Mouse (Mus musculus): ENCODE results near the gene Zfp335.
"Not testable (repeated sequence)": the region's sequence is repeated elsewhere in the genome, so short reads cannot be mapped to it uniquely, and the experiment has no call there.

Gene Zfp335

GRCm38 (mm10) chr2:164895885-164896284, 15.7 kb downstream of the Zfp335 start:
- DNase-seq (ENCODE audit: low read depth, low spot score), result no peak

DNA sequence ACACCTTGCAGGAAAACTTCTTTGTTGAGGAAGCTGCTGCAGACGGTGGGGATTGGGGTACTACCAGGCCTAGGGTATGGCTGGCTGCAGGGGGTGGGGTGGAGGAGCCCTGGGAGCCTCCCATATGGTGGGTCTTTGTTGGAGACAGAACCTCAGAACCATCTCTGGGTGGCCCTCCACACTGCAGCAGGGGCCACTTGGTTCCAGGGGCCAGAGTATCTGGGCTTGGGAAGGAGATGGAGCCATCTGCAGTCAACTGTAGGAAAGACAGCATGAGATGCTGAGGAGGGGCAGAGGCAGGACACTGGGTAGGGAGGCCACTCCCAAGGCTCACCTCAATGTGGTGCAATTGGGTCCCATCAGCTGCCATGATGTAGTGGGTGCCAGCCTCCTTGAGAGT, 16.9 kb downstream of the Zfp335 start:
- peak; percentile 56 for DNase-seq (ENCODE audit: low read depth, low spot score)

DNA sequence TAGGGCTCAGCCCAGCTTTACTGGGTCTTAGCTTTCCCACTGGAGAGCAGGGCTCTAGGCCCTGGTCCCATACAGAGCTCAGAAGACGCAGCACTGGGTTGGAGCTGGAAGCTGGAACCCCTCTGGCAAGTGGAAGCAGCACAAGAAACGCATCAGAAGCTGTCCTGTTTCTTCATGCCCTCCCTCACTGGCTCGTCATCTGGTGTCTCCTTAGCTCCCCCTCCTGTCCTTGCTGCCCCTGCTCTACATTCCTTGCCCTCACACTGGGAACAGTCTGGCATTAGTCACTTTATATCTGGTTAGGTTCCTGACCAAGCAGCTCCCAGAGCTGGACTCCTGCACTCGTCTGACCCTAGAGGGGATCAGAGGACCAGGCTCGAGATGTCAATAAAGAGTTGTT, 17.5 kb downstream of the Zfp335 start:
- DNase-seq (ENCODE audit: low read depth, low spot score), result no peak

- no peak for DNase-seq (ENCODE audit: low read depth, low spot score)
Observed at GRCm38 (mm10) chr2:164892696-164893216, 18.8 kb downstream of the Zfp335 start.

DNA sequence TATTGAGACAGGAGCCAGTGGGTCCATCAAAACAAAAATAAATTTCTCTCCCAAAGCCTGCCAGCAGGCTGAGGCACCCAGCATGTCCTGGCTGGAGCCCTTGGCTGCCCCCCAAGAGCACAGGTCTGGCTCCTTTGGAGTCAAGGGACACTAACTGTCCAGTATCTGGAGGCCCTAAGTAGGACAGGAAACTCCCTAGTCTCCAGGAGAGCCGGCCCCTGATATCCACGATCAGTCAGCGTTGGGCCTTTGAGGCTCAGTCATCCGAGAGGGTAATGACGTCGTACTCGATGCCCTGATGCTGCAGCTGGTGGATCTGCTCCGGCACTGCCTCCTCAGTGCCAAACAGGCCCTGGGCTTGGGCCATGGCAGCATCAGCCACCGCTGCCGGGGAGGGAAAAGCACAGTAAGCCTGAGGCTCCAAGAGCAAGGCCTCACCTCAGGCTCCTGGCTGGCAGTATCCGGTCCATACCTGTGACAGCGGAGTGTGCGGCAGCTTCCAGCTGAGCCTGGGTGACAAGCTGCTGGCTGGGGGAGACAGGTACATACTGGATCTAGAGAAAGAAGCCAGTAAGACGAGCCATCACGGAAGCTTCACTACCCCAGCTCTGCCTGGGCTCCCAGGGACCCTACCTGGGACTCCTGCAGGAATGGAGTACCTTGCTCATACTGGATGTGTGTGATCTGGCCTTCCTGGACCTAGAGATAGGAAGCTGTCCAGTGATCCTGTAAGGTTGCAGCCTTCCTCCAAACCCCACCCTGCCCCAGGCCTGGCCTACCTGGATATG, 19.5 kb downstream of the Zfp335 start:
- DNase-seq (ENCODE audit: low read depth, low spot score), result no peak

DNA sequence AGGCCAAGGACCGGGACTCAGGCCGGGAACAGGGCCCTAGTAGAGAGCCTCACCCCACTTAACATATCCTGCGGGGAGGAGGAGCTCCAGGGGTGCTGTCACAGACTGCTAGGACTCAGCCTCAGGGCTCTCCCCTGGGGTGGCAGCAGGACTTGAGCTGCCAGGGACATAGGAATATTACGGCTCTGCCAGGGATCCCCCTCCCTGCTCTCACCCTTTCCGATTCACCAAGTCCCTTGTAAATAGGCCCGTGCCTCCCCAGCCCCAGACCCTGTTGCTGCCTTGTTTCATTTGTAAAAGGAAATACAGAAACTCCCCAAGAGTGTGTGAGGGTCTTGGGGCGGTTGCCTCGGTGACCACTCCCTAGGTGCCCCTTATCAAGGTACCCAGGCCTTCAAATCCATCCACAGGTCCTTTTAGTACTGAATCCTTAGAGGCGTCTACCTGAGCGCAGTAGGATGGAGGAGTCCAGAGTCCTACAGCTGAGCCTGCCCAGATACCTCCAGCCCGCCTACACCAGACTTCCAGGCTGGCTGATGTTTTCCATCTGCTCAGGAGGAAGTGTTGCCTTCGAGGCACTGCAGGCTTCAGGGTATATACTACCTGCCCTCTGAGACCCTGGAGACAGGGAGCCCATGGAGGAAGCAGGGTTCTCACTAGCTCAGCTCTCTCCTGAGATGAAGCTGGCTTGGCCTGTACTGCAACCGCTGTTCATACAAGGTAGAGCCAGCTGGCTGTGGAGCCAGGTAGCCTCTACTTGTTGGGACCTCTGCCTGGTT, 20.3 kb downstream of the Zfp335 start:
- DNase-seq (ENCODE audit: low read depth, low spot score), result no peak

GRCm38 (mm10) chr2:164890411-164891049, 21.0 kb downstream of the Zfp335 start:
- no peak for DNase-seq (ENCODE audit: low read depth, low spot score)

GRCm38 (mm10) chr2:164889960-164890359, 21.6 kb downstream of the Zfp335 start:
- no peak for DNase-seq (ENCODE audit: low read depth, low spot score)

DNA sequence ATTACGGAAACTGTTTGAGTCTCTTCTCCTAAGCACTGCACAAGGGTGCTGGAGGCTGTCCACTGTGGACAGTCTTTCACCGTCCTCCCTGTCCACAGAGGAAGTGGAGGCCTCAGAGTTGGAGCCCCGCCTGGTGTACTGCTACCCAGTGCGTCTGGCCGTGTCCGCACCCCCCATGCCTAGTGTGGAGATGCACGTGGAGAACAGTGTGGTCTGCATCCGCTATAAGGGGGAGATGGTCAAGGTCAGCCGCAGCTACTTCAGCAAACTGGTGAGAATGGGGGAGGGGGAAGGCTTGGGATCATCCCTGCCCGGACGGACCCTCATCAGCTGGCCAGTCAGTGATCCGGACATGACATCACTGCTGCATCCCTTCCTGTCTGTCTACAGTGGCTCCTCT, 22.6 kb downstream of the Zfp335 start:
- no peak for DNase-seq (ENCODE audit: low read depth, low spot score)

GRCm38 (mm10) chr2:164886617-164887016, 24.9 kb downstream of the Zfp335 start:
- DNase-seq (ENCODE audit: low read depth, low spot score), result no peak

DNA sequence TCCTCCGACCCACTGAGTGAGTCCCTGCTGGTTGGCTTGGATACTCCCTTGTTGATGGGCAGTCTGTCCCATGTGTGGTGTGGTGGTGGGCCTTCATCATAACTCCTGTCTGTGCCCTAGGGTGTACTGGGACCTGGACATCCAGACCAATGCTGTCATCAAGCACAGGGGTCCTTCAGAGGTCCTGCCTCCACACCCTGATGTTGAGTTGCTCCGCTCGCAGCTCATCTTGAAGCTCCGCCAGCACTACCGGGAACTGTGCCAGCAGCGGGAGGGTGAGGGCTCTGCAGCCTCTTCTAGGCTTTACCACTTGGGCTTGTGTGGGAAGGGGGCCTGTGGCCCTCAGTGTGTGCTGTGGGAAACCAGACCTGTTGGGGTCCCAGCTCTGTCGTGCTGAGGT, 25.8 kb downstream of the Zfp335 start:
- DNase-seq (ENCODE audit: low read depth, low spot score), result peak; percentile 38

- DNase-seq (ENCODE audit: low read depth, low spot score), result no peak
Observed at GRCm38 (mm10) chr2:164882619-164883018, 28.9 kb downstream of the Zfp335 start.

DNA sequence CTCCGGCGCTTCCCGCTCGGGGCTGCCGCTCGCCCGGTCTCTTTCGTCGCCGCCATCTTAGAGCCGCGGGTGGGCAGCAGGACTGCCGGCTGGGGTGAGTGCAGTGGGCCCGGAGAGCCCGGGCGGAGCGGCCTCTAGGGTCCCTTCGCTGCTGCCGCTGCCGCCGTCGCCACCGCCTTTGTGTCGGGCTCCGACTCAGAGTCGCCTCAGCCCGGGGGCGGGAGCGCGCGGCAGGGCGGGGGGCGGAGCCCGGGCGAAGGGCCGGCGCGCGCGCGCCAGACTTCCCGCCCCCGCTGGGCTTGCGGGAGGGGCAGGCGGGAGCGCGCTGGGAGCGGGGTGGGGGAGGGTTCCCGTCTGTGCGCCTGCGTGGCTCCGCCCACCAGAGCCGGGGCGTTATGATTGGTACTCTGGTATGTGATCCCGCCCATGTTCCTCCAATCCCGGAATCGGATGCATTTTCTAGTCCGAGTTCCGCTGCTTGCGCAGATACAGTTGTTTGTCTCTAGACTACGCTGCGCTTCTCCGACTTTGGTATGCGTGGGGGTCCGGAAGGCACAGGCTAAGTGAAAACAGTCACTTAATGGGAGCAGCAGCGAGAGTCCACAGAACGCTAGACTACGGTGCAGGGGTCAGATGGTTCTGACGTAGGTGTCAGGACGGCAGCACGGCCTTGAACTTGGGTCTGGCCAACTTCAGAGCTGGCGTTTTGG, 31.8 kb downstream of the Zfp335 start:
- peak; percentile 97 for DNase-seq (ENCODE audit: low read depth, low spot score)

- DNase-seq (ENCODE audit: low read depth, low spot score), result peak; percentile 82
Observed at GRCm38 (mm10) chr2:164879228-164879567, 32.4 kb downstream of the Zfp335 start, which contains the start of gene Pcif1. Gene Pcif1 (plus strand): TSS chr2:164879304.

- DNase-seq (ENCODE audit: low read depth, low spot score), result peak; percentile 64
Observed at GRCm38 (mm10) chr2:164878509-164879227, 32.9 kb downstream of the Zfp335 start.

DNA sequence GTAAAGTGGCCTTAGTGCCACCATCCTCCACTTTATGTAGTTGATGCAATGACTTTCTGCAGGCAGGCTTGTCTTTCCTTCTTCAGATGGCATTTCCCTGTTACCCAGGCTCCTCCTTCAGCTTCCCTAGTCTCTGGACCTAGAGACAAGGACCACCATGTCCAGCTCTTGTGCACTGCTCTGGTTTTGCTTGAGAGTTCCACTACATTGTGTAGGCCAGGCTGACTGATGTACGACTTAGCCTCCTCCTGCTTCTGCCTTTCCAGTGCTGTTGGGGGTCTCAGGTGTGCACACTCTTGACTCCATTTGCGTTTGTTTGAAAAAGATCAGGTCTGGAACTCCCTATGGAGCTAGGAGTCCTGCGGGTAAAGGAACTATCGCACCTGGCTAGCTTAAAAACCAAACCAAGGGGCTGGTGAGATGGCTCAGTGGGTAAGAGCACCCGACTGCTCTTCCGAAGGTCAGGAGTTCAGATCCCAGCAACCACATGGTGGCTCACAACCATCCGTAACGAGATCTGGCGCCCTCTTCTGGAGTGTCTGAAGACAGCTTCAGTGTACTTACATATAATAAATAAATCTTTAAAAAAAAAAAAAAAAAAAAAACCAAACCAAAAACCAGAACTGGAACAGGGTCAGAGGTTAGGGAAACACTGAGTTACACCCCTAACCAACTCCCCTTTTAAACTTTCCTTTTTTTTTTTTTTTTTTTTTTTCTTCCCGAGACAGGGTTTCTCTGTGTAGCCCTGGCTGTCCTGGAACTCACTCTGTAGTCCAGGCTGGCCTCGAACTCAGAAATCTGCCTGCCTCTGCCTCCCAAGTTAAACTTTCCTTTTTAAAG, 34.0 kb downstream of the Zfp335 start:
- not testable (repeated sequence) for DNase-seq (ENCODE audit: low read depth, low spot score)

DNA sequence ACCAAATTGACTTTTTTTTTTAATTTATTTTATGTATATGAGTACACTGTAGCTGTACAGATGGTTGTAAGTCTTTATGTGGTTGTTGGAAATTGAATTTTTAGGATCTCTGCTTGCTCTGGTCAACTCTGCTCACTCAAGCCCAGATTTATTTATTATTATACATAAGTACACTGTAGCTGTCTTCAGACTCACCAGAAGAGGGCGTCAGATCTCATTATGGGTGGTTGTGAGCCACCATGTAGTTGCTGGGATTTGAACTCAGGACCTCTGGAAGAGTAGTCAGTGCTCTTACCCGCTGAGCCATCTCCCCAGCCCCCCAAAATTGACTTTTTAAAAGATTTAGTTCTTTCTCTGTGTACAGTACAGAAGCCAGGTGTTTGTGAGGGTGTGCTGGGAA, 35.9 kb downstream of the Zfp335 start:
- DNase-seq (ENCODE audit: low read depth, low spot score), result not testable (repeated sequence)

GRCm38 (mm10) chr2:164874239-164874769, 37.3 kb downstream of the Zfp335 start:
- peak; percentile 50 for DNase-seq (ENCODE audit: low read depth, low spot score)

DNA sequence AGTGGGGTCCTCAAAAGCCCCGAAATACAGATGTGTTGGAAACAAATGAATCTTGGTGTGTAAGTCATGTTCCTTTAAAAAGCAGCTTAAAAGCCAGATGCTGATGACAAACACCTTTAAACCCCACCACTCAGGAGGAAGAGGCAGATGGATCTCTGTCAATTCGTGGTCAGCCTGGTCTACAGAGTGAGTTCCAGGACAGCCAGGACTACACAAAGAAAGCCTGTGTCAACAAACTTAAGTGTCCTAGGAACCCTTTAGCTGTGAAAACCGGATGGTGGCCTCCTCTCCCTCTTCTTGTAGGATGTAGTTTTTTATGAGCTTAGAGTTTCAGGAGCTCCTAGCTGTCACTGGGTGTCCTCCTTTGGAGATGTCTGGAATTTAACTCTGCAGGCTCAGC, 37.9 kb downstream of the Zfp335 start:
- DNase-seq (ENCODE audit: low read depth, low spot score), result no peak
